12 mouse cellular contexts compared by ENCODE assay signal in genomic region chr2:53038253-53038652, GRCm38 (mm10).
A peak's percentile ranks its signal among the peaks of the same experiment; 100 is the strongest.
DNase-seq lines count a peak whose midpoint lies in the region; ATAC-seq lines count a peak whose summit lies in the region.
"Had no signal": no experiment of that assay in that cellular context is flagged by ENCODE, and none has a peak within 500 bp of the region (broad histone marks: within the 10 kb centered on the region; RNA-seq: fewer than 3 reads in every experiment).

No protein-coding gene starts in this region.

- WGBS in embryonic facial prominence, embryonic 11.5 days: 40% methylated on average over 2 of the region's 2 CpGs
- 47% methylated on average over 2 of the region's 2 CpGs for WGBS in embryonic facial prominence, embryonic 14.5 days
- 52% methylated on average over 2 of the region's 2 CpGs for WGBS in hindbrain, embryonic 15.5 days
- WGBS in midbrain, embryonic 13.5 days: 31% methylated on average over 2 of the region's 2 CpGs

- no peaks in the 10 kb centered on the region for H3K36me3 ChIP-seq in embryonic facial prominence, embryonic 11.5 days (replicated peaks; ENCODE audit: control insufficient read depth, insufficient read depth, low read depth, low read length)
- no peaks in the 10 kb centered on the region for H3K36me3 ChIP-seq in embryonic facial prominence, embryonic 14.5 days (ENCODE audit: control insufficient read depth, insufficient read depth, low read length)
- H3K36me3 ChIP-seq in hindbrain, embryonic 15.5 days: 0 out of 2 replicates have a peak, but pooled peaks cover 7% of the 10 kb centered on the region
- peaks cover 7% of the 10 kb centered on the region; the same call in 1 of the 2 replicates for H3K36me3 ChIP-seq in midbrain, embryonic 13.5 days

- peak; percentile 53; the same call in 1 of the 2 replicates for ATAC-seq in embryonic facial prominence, embryonic 11.5 days (replicated peaks; ENCODE audit: insufficient number of reproducible peaks, low FRiP score, low TSS enrichment, low read depth)
- 0 out of 2 replicates have a peak, but pooled peaks have one; percentile 3 for ATAC-seq in embryonic facial prominence, embryonic 14.5 days (ENCODE audit: low read depth)
- no peak for ATAC-seq in hindbrain, embryonic 15.5 days (ENCODE audit: low FRiP score, low read depth)
- ATAC-seq in midbrain, embryonic 13.5 days: peak; percentile 34; the same call in 1 of the 2 replicates
- ATAC-seq: lung, postnatal 0 days had no signal

- H3K27me3 ChIP-seq in embryonic facial prominence, embryonic 11.5 days (ENCODE audit: control insufficient read depth, insufficient read depth, low read length): no peaks in the 10 kb centered on the region
- no peaks in the 10 kb centered on the region for H3K27me3 ChIP-seq in embryonic facial prominence, embryonic 14.5 days (replicated peaks; ENCODE audit: control insufficient read depth, insufficient read depth, low read length)
- H3K27me3 ChIP-seq in hindbrain, embryonic 15.5 days: no peaks in the 10 kb centered on the region
- H3K27me3 ChIP-seq in midbrain, embryonic 13.5 days: no peaks in the 10 kb centered on the region

- no peak overlapping the region for H3K4me2 ChIP-seq in embryonic facial prominence, embryonic 11.5 days (ENCODE audit: low read depth, low read length)
- H3K4me2 ChIP-seq in embryonic facial prominence, embryonic 14.5 days (ENCODE audit: low read depth, low read length): no peak overlapping the region; the same call in 1 of the 2 replicates
- no peak overlapping the region for H3K4me2 ChIP-seq in hindbrain, embryonic 15.5 days
- peak overlapping the region; percentile 23; the same call in 1 of the 2 replicates for H3K4me2 ChIP-seq in midbrain, embryonic 13.5 days (replicated peaks)
- H3K4me2 ChIP-seq: liver, embryonic 11.5 days had no signal

- H3K4me1 ChIP-seq in embryonic facial prominence, embryonic 11.5 days (ENCODE audit: control insufficient read depth, insufficient read depth, low read length): peaks cover 3% of the 10 kb centered on the region; the same call in 1 of the 2 replicates
- H3K4me1 ChIP-seq in embryonic facial prominence, embryonic 14.5 days (ENCODE audit: control insufficient read depth, insufficient read depth, low read length): peaks cover 19% of the 10 kb centered on the region
- H3K4me1 ChIP-seq in hindbrain, embryonic 15.5 days (replicated peaks): peaks cover 15% of the 10 kb centered on the region
- H3K4me1 ChIP-seq in midbrain, embryonic 13.5 days (replicated peaks): peaks cover 18% of the 10 kb centered on the region

- H3K9me3 ChIP-seq in embryonic facial prominence, embryonic 11.5 days (replicated peaks; ENCODE audit: control insufficient read depth, low read length): no peaks in the 10 kb centered on the region
- no peaks in the 10 kb centered on the region for H3K9me3 ChIP-seq in embryonic facial prominence, embryonic 14.5 days (ENCODE audit: control insufficient read depth, low read length)
- no peaks in the 10 kb centered on the region for H3K9me3 ChIP-seq in hindbrain, embryonic 15.5 days
- no peaks in the 10 kb centered on the region for H3K9me3 ChIP-seq in midbrain, embryonic 13.5 days

- no peak overlapping the region for H3K27ac ChIP-seq in embryonic facial prominence, embryonic 11.5 days (replicated peaks; ENCODE audit: low read depth, low read length)
- H3K27ac ChIP-seq in embryonic facial prominence, embryonic 14.5 days (replicated peaks; ENCODE audit: low read depth, low read length): peak overlapping the region; percentile 48; the same call in 1 of the 2 replicates
- H3K27ac ChIP-seq in hindbrain, embryonic 15.5 days (replicated peaks): peak overlapping the region; percentile 23; the same call in 1 of the 2 replicates
- H3K27ac ChIP-seq in midbrain, embryonic 13.5 days: peak overlapping the region; percentile 68
- H3K27ac ChIP-seq: kidney, postnatal 0 days had no signal

- no peak overlapping the region for H3K4me3 ChIP-seq in embryonic facial prominence, embryonic 11.5 days (ENCODE audit: low read depth, low read length)
- H3K4me3 ChIP-seq in embryonic facial prominence, embryonic 14.5 days (ENCODE audit: low read depth, low read length): no peak overlapping the region
- H3K4me3 ChIP-seq in hindbrain, embryonic 15.5 days: no peak overlapping the region
- no peak overlapping the region for H3K4me3 ChIP-seq in midbrain, embryonic 13.5 days (replicated peaks)

- H3K9ac ChIP-seq in embryonic facial prominence, embryonic 11.5 days (replicated peaks; ENCODE audit: low read length): no peak overlapping the region
- 0 out of 2 replicates have a peak overlapping the region, but pooled peaks have one; percentile 14 for H3K9ac ChIP-seq in embryonic facial prominence, embryonic 14.5 days (ENCODE audit: low read depth, low read length)
- H3K9ac ChIP-seq in hindbrain, embryonic 15.5 days: no peak overlapping the region
- H3K9ac ChIP-seq in midbrain, embryonic 13.5 days (replicated peaks): no peak overlapping the region

- DNase-seq in embryonic facial prominence, embryonic 11.5 days (ENCODE audit: low spot score): no peak
- DNase-seq in embryonic facial prominence, embryonic 14.5 days (ENCODE audit: low spot score): no peak
- DNase-seq in gastrocnemius, adult 18-20 months (ENCODE audit: low spot score): no peak
- DNase-seq in heart, adult 11 months: no peak
- no peak for DNase-seq in testis, postnatal 14 days (ENCODE audit: low spot score)
- DNase-seq: cerebellum, adult 2 months; heart, postnatal 14 days had no signal
